Mouse (Mus musculus) spleen, postnatal 36 days (tissue): ENCODE data around the gene Tmem120b.

Experiments used
- DNase-seq, 2 experiments: peaks; one replicate each; pipeline ENCODE4 v3.0.0; 2022; ENCODE audit warnings: low spot score in 2 of 2, mixed read lengths in 1 of 2

Gene Tmem120b

GRCm38 (mm10) chr5:123068115-123068514 is at the start of gene Tmem120b:
Tmem120b (plus strand) TSS chr5:123068415.
- no peak for DNase-seq

GRCm38 (mm10) chr5:123019336-123020016 is 48.7 kb upstream of the Tmem120b start:
- no peak for DNase-seq

- DNase-seq: no peak
Measured at GRCm38 (mm10) chr5:123020426-123020825, 47.8 kb upstream of the Tmem120b start.

- no peak for DNase-seq
Measured at GRCm38 (mm10) chr5:123021438-123021837, 46.8 kb upstream of the Tmem120b start.

GRCm38 (mm10) chr5:123023049-123023448 is 45.2 kb upstream of the Tmem120b start:
- DNase-seq: no peak

- no peak for DNase-seq
Measured at GRCm38 (mm10) chr5:123024312-123024711, 43.9 kb upstream of the Tmem120b start.

- DNase-seq: peak; percentile 68 to 76
Measured at GRCm38 (mm10) chr5:123024965-123025573, 43.1 kb upstream of the Tmem120b start.

- DNase-seq: no peak
Measured at GRCm38 (mm10) chr5:123026414-123026813, 41.8 kb upstream of the Tmem120b start.

GRCm38 (mm10) chr5:123027436-123027835 is 40.8 kb upstream of the Tmem120b start:
- DNase-seq: no peak

GRCm38 (mm10) chr5:123029729-123030128 is 38.5 kb upstream of the Tmem120b start:
- DNase-seq: no peak

GRCm38 (mm10) chr5:123031312-123031711 is 36.9 kb upstream of the Tmem120b start:
- no peak for DNase-seq

GRCm38 (mm10) chr5:123033646-123034160 is 34.5 kb upstream of the Tmem120b start:
- DNase-seq: no peak

- no peak for DNase-seq
Measured at GRCm38 (mm10) chr5:123035089-123035488, 33.1 kb upstream of the Tmem120b start.

GRCm38 (mm10) chr5:123035564-123035963 is 32.7 kb upstream of the Tmem120b start:
- DNase-seq: peak in 1 of 2 experiments; percentile 48

- DNase-seq: no peak
Measured at GRCm38 (mm10) chr5:123038115-123038514, 30.1 kb upstream of the Tmem120b start.

GRCm38 (mm10) chr5:123039120-123039752 is 29.0 kb upstream of the Tmem120b start:
- peak; percentile 88 for DNase-seq

- peak in 1 of 2 experiments; percentile 43 for DNase-seq
Measured at GRCm38 (mm10) chr5:123040796-123041195, 27.4 kb upstream of the Tmem120b start.

GRCm38 (mm10) chr5:123043856-123044255 is 24.4 kb upstream of the Tmem120b start:
- no peak for DNase-seq

- DNase-seq: peak; percentile 56 to 69
Measured at GRCm38 (mm10) chr5:123045561-123046295, 22.5 kb upstream of the Tmem120b start.

GRCm38 (mm10) chr5:123046916-123047315 is 21.3 kb upstream of the Tmem120b start, which contains the start of gene Morn3:
Morn3 (minus strand) TSS chr5:123047016.
- DNase-seq: no peak

- peak; percentile 50 to 54 for DNase-seq
Measured at GRCm38 (mm10) chr5:123049271-123049670, 18.9 kb upstream of the Tmem120b start.

- DNase-seq: no peak
Measured at GRCm38 (mm10) chr5:123050918-123051317, 17.3 kb upstream of the Tmem120b start.
